Mouse (Mus musculus): ENCODE measurements around the gene Rad50.

DNA sequence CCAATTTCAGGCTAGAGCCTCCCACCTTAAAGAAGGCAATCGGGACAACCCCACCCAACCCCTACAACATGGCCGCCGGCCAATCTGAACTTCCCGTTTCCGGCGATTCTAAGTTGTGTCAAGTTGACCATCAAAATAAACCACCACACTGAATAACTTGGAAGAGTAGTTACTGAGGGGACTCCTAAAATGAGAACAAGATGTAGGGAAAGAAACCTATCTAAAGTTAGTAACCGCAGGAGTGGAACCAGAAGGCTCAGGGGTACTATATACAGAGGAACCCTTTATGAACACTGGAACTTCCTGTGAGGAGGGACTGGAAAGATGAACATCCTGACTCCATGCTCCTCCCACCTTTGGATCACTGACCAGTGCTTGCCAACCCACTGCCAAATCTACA, 24.3 kb upstream of the Rad50 start:
- TF ChIP-seq POLR2A (IDR thresholded peaks at IDR 0.05; ENCODE audit: extremely low read depth, insufficient read depth, low read length) (no peak), CTCF (IDR thresholded peaks at IDR 0.05; ENCODE audit: extremely low read depth, insufficient read depth, low read length) (no peak)

All from cortical plate, adult 2 months (tissue).